Mouse (Mus musculus): Measurements from ENCODE around the gene Tent5a. TPM values are rescaled to one million over a fixed set of nuclear protein-coding genes. Genes with fewer than 3 reads are reported as not detected.
A peak's percentile ranks its signal among the peaks of the same experiment; 100 is the strongest.

Gene Tent5a
- polyA plus RNA-seq (2012; rRNA removed): 4.3 and 4.4 TPM in 2 replicates

DNA sequence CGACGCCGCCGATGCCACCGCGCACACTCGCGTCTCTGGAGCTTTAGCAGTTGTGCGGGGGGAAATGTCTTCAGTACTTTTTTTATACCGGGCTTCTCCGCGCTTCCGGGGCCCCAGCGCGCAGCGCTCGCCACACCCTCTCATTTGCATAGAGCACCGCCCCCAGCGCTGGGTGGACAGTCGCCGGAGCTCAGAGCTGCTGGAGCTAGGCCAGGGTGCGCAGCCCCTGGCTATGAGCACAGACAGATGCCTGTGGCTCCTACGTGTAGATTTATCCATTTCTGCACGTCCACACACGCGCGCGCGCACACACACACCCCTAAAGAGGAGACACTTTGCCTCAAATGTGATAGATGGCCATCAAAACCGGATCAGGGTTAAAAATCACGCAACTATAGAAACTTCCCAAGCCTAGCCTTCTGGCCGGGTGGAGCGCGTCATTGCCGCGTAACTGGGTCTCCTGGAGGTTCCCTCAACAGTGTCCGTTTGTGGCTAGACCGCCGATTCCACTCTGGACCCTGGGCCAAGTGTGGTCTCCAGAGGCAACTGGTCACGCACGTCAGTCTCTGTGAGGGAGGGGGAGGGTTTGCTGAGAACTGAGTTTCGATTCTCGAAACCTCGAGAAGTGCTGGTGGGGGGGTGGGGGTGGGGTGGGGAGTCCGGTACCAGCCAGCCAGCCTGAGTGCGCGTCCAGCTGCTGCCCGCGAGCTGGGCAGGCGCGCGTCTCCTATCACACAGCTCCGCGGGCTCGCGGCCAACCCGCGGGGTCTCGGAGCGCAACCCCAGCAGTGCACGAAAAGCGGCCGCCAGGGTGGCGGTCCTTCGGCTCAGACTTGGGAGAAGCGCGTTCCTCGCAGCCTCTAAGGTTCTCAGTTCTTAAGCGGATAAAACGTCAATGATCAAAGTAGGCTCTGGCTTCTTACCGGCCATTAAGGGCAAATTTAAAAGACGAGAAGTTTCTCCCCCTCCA lies at the start of gene Tent5a:
Gene Tent5a (minus strand): TSS at position 107 of the 970 bp plus-strand sequence.
- DNase-seq: peak; percentile 69
- under 1% methylated on average over 72 of the region's 72 CpGs for WGBS
- H3K4me1 ChIP-seq (ENCODE audit: control insufficient read depth, insufficient read depth, low read length): 0 out of 2 replicates have a peak, but pooled peaks cover 3% of the 10 kb centered on the region
- peak; percentile 74; the same call in 1 of the 2 replicates for TF ChIP-seq POLR2A (IDR thresholded peaks at IDR 0.05; ENCODE audit: borderline replicate concordance, extremely low read depth, low read depth, low read length)
- TF ChIP-seq CTCF (IDR thresholded peaks at IDR 0.05; ENCODE audit: insufficient read depth, low read length): no peak
- H3K4me3 ChIP-seq (replicated peaks; ENCODE audit: extremely low read depth, low read depth, low read length): peak within 1 kb of the TSS; percentile 82

DNA sequence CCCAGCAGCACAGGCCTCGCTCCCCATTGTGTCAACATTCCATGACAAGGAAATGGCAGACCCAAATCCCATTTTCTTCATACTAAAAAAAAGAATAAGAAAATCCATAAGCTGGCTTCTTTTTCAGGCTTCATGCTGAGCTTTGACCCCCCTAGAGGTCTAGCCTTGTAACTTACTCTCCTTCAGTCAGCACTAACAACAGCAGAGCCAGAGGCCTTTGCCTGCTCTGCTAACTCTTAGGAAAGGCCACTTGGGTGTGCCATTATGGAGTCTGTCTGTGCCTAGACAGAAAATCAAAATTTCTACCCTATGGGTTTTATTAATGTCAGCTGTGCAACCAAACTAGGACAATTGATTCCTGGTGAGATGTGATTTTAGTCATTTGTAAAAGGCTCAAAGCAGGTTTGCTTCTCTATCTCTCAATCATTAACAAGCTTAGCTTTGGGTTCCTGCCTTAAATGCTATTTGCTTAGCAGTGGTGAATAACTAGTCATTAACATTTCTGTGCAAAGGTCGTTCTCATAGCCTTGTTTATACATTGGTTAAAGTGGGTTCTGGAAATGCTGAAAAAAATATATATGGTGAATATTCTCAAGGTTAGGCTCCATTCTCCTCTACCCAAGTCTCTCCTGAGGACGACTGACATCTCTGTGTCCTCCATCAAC lies 49.6 kb upstream of the Tent5a start:
- H3K4me3 ChIP-seq (replicated peaks; ENCODE audit: extremely low read depth, low read depth, low read length): no peak overlapping the region
- WGBS: 82% methylated on average over 3 of the region's 3 CpGs
- TF ChIP-seq POLR2A (IDR thresholded peaks at IDR 0.05; ENCODE audit: borderline replicate concordance, extremely low read depth, low read depth, low read length) (no peak), CTCF (IDR thresholded peaks at IDR 0.05; ENCODE audit: insufficient read depth, low read length) (no peak)
- no peaks in the 10 kb centered on the region for H3K4me1 ChIP-seq (ENCODE audit: control insufficient read depth, insufficient read depth, low read length)
- no peak for DNase-seq

DNA sequence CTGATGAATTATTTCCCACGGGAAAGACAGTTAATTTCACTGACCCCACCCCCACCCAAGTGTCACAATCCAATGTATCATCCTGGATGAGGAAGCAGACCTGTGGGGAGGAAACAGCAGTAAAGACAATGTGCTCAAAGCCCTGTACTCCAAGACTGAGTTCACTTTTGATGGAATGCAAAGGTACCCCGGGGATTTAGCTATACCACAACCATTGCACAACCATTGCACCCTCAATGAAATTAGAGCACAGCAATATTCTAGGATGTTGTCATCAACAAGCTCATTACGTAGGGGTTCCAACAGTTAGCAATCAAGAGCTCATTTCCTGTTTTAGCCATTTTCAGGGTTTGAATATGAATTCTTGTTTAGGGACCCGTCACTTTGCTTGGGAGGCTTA lies 48.0 kb upstream of the Tent5a start:
- whole genome bisulfite sequencing: 52% methylated on average over 4 of the region's 4 CpGs
- no peak overlapping the region for H3K4me3 ChIP-seq (replicated peaks; ENCODE audit: extremely low read depth, low read depth, low read length)
- DNase-seq: no peak
- no peak for TF ChIP-seq CTCF (IDR thresholded peaks at IDR 0.05; ENCODE audit: insufficient read depth, low read length)
- TF ChIP-seq POLR2A (IDR thresholded peaks at IDR 0.05; ENCODE audit: borderline replicate concordance, extremely low read depth, low read depth, low read length): no peak
- no peaks in the 10 kb centered on the region for H3K4me1 ChIP-seq (ENCODE audit: control insufficient read depth, insufficient read depth, low read length)

DNA sequence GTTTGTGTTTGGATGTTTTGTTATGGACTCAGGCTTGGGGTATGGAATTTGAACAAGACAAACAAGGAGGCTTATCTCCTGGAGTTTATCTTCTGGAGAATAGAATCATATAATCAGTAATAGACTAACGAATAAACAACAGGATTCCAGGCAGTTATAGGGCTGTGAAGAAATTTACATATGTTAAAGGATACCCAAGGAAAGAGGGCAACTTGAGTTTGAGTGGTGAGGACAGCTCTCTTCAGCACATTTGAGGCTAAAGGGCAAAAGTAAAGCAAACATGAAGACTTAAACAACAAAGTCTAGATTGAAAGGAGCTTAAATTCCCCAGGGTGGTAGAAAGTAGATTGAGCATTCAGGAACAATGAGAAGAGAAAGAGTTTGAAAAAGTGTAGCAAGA lies 44.9 kb upstream of the Tent5a start:
- no peak for DNase-seq
- no peak overlapping the region for H3K4me3 ChIP-seq (replicated peaks; ENCODE audit: extremely low read depth, low read depth, low read length)
- no peaks in the 10 kb centered on the region for H3K4me1 ChIP-seq (ENCODE audit: control insufficient read depth, insufficient read depth, low read length)
- 54% methylated on average over 1 of the region's 1 CpGs for WGBS
- TF ChIP-seq POLR2A (IDR thresholded peaks at IDR 0.05; ENCODE audit: borderline replicate concordance, extremely low read depth, low read depth, low read length) (no peak), CTCF (IDR thresholded peaks at IDR 0.05; ENCODE audit: insufficient read depth, low read length) (no peak)

DNA sequence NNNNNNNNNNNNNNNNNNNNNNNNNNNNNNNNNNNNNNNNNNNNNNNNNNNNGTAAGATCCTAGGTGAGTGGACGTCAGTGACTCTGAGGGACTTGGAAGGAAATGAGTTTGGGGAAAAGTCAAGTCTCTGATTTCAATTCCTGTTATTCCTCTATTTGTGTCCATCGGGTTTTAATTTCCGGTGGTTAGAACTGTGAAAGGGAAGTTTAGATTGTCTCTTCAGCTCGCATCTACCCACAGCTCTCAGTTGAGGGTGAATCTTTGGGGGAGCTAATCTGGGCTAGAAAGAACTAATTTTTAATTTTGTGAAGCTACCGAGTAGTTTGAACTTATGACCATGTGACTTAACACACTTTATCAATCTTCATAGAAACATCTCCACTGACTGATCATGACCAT lies 42.4 kb upstream of the Tent5a start:
- 65% methylated on average over 5 of the region's 5 CpGs for WGBS

DNA sequence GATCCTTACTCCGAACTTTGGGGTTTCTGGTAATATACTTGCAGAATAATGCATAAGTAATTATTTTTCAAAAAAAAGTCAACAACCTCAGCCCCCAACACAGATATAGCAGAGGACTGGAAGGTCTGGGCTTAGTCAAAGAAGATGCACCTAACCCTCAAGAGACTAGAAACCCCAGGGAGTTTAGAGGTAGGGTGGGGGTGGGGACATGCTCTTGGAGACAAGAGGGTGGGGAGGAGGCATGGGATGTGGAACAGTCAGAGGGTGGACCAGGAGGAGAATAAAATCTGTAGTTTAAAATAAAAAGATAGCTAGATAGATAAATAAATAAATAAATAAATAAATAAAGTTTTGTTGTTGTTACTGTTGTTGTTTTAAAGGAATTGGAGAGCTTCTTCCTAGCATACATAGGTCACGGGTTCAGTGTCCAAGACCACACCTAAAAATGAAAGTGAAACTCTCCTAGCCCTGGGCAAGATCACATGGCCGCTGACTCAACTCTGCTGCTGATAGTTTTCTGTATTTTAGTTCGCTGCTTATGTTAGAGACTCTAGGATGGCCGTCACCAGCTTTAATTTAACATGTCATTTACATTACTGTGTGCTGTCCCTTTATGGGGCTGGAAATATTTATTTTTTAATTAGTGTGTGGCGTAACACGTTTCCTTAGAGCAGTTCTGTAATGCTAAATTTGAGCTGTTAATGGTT lies 30.2 kb upstream of the Tent5a start:
- Histone ChIP-seq H3K4me1 (ENCODE audit: control insufficient read depth, insufficient read depth, low read length) (no peaks in the 10 kb centered on the region), H3K4me3 (replicated peaks; ENCODE audit: extremely low read depth, low read depth, low read length) (no peak overlapping the region)
- no peak for DNase-seq
- 84% methylated on average over 7 of the region's 7 CpGs for WGBS
- TF ChIP-seq POLR2A (IDR thresholded peaks at IDR 0.05; ENCODE audit: borderline replicate concordance, extremely low read depth, low read depth, low read length) (no peak), CTCF (IDR thresholded peaks at IDR 0.05; ENCODE audit: insufficient read depth, low read length) (no peak)

More for the DNA sequence above, 42.4 kb upstream of the Tent5a start:
- H3K4me1 ChIP-seq (ENCODE audit: control insufficient read depth, insufficient read depth, low read length): no peaks in the 10 kb centered on the region
- TF ChIP-seq CTCF (IDR thresholded peaks at IDR 0.05; ENCODE audit: insufficient read depth, low read length) (no peak), POLR2A (IDR thresholded peaks at IDR 0.05; ENCODE audit: borderline replicate concordance, extremely low read depth, low read depth, low read length) (no peak)
- no peak for DNase-seq
- no peak overlapping the region for H3K4me3 ChIP-seq (replicated peaks; ENCODE audit: extremely low read depth, low read depth, low read length)

DNA sequence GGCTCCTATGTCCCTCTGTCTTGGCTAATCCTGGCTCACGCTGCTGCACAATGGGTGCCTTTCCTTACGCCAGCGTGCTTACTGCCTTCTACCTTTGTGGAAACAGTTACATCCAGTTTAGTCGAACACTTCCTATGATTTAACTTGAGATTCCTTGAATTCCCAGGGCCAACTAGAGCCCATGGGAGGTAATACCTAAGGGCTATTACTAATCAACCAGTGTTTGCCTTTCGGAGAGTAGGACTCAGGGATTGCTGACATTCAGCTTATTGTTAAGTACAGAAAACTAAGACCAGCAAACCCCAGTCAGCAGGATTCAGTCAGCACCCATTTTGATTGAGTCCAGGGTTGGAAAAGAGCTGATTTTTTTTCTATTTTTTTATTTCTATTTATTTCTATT lies 28.4 kb upstream of the Tent5a start:
- 81% methylated on average over 5 of the region's 5 CpGs for WGBS
- DNase-seq: no peak
- TF ChIP-seq POLR2A (IDR thresholded peaks at IDR 0.05; ENCODE audit: borderline replicate concordance, extremely low read depth, low read depth, low read length) (no peak), CTCF (IDR thresholded peaks at IDR 0.05; ENCODE audit: insufficient read depth, low read length) (no peak)
- Histone ChIP-seq H3K4me3 (replicated peaks; ENCODE audit: extremely low read depth, low read depth, low read length) (no peak overlapping the region), H3K4me1 (ENCODE audit: control insufficient read depth, insufficient read depth, low read length) (no peaks in the 10 kb centered on the region)

DNA sequence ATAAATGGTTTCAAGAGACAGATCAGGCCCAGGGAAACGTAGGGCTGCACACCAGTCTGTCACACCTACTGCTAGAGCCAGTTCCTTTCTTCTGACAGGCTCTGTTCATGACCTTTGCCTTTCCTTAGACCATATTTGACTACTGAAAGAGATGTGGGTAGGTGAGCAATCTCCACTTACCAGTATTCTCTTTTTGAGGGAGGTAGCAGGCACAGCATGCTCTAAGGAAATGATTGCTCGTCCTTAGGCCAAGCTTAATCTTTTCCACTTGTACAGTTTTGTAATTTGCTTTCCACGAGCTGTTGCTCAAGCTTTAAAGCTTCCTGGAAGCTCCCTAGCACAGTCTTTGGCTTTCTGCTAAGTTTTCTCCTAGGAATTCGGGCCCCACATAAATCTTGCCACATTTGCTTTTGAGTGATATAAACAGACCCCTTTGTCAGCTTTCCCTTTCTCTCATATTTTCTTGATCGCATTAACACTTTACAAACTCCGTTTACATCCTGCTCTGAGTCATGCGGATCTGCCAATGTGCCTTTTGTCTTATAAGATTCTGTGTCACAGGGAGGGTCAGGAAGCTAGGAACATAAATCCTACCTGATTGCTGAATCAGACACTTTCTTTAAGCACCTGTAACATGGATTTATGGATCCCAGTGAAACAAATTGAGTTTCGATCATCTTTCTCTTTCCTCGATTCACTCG lies 20.8 kb upstream of the Tent5a start:
- H3K4me1 ChIP-seq (ENCODE audit: control insufficient read depth, insufficient read depth, low read length): peaks cover 3% of the 10 kb centered on the region; the same call in 1 of the 2 replicates
- TF ChIP-seq CTCF (IDR thresholded peaks at IDR 0.05; ENCODE audit: insufficient read depth, low read length) (no peak), POLR2A (IDR thresholded peaks at IDR 0.05; ENCODE audit: borderline replicate concordance, extremely low read depth, low read depth, low read length) (no peak)
- no peak overlapping the region for H3K4me3 ChIP-seq (replicated peaks; ENCODE audit: extremely low read depth, low read depth, low read length)
- DNase-seq: no peak
- WGBS: 47% methylated on average over 10 of the region's 10 CpGs
